Mouse (Mus musculus) heart, adult 9 months (tissue): ENCODE data around the gene Cetn2.

ENCODE experiments used
- DNase-seq, 2 experiments: peaks; one replicate each; pipeline ENCODE4 v3.0.0; 2022; ENCODE audit warnings: low spot score in 2 of 2

The Cetn2 gene

GRCm38 (mm10) chrX:72917884-72918681, at the start of gene Cetn2, which contains the start of gene Nsdhl:
Gene Cetn2, minus strand, starts transcription at chrX:72918411.
Gene Nsdhl, plus strand, starts transcription at chrX:72918557.
- DNase-seq, result peak; percentile 88 to 90

DNA sequence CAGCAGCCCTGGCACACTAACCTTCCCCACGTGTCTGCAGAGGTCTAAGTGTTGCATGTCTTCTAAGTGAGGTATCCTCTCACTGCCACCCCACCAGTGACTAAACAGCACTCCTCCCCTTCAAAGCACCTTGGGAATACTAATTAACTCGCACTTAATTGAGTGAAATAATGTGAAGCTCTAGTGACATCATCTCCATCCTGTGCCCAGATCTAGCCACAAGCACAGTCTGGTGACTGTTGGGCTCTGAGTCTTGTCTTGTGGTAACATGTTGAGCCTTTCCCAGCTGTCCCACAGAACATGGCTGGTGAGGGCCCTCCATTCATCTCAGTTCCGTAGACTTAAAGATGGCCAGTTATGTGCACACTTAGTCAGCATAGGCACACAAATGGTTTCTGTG, 44.5 kb upstream of the Cetn2 start:
- no peak for DNase-seq

GRCm38 (mm10) chrX:72961511-72961910, 43.3 kb upstream of the Cetn2 start:
- DNase-seq, result no peak

DNA sequence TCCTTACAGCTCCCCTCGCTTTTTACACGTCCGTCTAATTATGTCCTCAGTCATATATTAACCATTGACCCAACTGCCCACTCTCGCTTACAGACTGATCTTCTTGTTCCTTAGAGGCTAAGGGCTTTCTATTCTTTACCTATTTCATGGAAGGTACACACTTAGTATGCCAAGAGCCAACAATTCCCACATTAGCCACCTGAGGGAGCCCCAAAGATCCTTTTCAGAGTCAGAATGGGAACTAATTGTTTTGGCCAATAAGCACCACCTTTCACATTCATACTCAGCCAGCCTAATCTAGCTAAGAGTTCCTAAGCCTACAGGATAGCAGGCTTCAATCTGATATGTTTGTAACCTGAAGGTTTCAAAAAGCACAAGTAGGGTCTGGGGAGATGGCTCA, 42.2 kb upstream of the Cetn2 start:
- DNase-seq, result no peak

GRCm38 (mm10) chrX:72956486-72956885, 38.3 kb upstream of the Cetn2 start:
- DNase-seq, result no peak

DNA sequence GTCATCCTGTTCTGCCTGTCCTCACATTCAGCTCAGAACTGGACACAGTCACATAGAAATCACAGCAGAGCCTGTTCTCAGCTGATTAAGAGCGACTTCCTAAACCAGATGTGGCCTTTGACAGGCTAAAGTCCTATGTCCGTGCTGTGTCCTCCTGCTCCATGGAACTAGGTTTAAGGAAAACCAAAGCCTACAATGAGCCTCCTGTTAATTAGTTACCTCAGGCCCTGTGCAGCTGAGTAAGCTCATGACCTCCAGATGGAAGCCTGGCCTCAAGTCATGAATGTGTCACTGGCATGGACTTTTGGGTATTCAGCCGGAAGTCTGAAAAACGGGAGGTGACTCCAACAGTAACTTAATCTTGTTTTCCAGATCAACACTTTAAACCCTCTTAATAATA, 35.3 kb upstream of the Cetn2 start:
- no peak for DNase-seq

- no peak for DNase-seq
Measured at GRCm38 (mm10) chrX:72921391-72921790, 3.2 kb upstream of the Cetn2 start.

DNA sequence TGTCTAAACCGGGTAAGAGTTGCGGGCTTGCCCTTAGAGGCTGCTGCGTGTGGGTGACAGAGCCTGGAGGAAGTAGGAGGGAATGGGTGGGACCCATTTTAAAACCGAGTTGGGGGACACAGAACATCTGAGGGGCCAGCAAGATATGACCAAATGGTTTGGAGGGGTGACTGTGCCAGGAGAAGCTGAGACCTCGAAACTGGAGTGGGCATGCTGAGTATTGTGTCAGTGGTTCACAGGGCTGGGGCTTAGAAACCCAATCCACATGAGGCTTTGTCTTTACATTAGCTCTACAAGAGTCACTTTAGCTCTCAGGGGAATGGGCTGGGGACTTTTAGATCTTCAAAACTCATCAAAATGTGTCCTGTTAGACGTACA, 460 bp upstream of the Cetn2 start:
- DNase-seq, result no peak

- DNase-seq, result no peak
Measured at GRCm38 (mm10) chrX:72911611-72912010, 6.6 kb downstream of the Cetn2 start.

GRCm38 (mm10) chrX:72908404-72908741, 9.8 kb downstream of the Cetn2 start:
- no peak for DNase-seq

DNA sequence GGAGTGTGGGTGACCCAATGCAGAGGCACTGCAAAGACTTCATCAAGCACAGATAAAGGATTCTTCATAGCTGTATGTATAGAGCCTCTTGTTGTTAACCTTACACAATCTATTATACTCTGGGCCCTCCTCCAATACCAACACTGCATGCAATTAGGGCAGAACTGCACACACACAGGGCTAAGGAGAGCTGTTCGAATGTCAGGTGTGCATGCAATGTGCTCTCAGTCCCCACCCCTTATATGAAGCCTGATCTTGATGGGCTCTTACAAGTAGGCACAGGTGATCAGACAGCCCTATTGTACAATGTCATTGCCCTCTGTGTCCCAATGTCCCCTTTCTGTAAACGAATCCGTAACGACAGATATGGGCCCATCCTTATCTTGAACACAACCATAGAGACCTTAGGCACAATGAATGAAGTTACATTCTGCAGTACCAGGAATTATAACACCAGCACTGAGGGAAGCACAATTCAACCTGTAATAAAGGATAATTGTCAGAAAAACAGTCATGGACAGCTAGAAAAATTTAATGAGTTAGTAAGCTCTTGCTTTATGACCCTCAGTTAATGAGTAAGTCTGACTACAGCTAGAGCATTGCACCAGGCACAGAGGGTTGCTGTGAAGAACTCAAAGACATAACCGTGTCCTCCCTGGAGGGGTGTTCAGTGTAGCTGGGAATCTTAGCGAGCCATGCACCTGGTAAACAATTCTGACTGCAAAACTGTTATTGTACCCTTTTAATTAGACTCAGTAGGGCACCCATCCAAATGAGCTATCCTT, 10.4 kb downstream of the Cetn2 start:
- no peak for DNase-seq

- no peak for DNase-seq
Measured at GRCm38 (mm10) chrX:72902530-72902929, 15.7 kb downstream of the Cetn2 start.

DNA sequence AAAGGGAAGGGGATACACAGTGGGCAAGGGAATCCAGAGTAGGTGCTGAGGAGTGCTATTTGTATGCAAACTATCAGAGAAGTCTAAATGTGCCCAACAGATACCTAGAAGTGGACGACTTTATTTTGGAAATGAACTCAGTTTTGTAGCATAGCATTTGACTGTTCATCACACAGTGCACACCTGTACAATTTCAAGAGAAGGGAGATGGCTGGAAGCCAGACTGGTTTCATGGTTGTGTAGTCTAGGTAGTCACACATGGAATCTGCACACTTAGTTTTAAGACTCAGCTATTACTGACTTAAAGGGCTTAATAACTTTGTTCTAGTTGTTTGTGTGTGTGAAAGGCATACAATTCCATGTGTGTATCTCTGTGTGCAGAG, 22.2 kb downstream of the Cetn2 start:
- DNase-seq, result no peak

GRCm38 (mm10) chrX:72895388-72896054, 22.7 kb downstream of the Cetn2 start:
- DNase-seq, result no peak
